Mouse (Mus musculus) midbrain, postnatal 0 days (tissue): ENCODE results near the gene Ufsp2. TPM values are rescaled to one million over a fixed set of nuclear protein-coding genes. Genes with fewer than 3 reads are reported as not detected.
A peak's percentile ranks its signal among the peaks of the same experiment; 100 is the strongest.

Experiments
- ATAC-seq: fragments of 200-750 bp; cut with Nextera tagmentation; 2 replicates; pipeline ENCODE4 v1.8.0; 2017; ENCODE audit warnings: moderate number of reproducible peaks, mild to moderate bottlenecking, moderate TSS enrichment, moderate library complexity; ENCODE audit not compliant: low FRiP score
- DNase-seq: peaks from one replicate; pipeline ENCODE4 v3.0.0-alpha.2; 2015; ENCODE audit warnings: low spot score
- H3K27ac ChIP-seq: fragments of 300-500 bp; sonication (generic); 2 replicates; pipeline ENCODE4 v1.5.1; 2014; ENCODE audit warnings: low read depth, mild to moderate bottlenecking, low read length, mixed read lengths
- H3K27me3 ChIP-seq: fragments of 300-500 bp; sonication (generic); 2 replicates; pipeline ENCODE4 v1.6.1; 2014; ENCODE audit warnings: low read length, control low read depth, mixed read lengths; ENCODE audit not compliant: insufficient read depth
- H3K36me3 ChIP-seq: fragments of 300-500 bp; sonication (generic); 2 replicates; pipeline ENCODE4 v1.6.1; 2014; ENCODE audit warnings: low read length, control low read depth, mixed read lengths; ENCODE audit not compliant: insufficient read depth
- H3K4me1 ChIP-seq: fragments of 300-500 bp; sonication (generic); 2 replicates; pipeline ENCODE4 v1.6.1; 2014; ENCODE audit warnings: mild to moderate bottlenecking, control low read depth, antibody characterized with exemption, low read length, mixed read lengths; ENCODE audit not compliant: insufficient read depth
- H3K4me2 ChIP-seq: fragments of 300-500 bp; sonication (generic); 2 replicates; pipeline ENCODE4 v1.6.1; 2014; ENCODE audit warnings: low read depth, mild to moderate bottlenecking, low read length, mixed read lengths; ENCODE audit not compliant: poor library complexity, severe bottlenecking
- H3K4me3 ChIP-seq: fragments of 300-500 bp; sonication (generic); 2 replicates; pipeline ENCODE4 v1.5.1; 2014; ENCODE audit warnings: low read depth, mild to moderate bottlenecking, low read length, moderate library complexity
- H3K9ac ChIP-seq: fragments of 300-500 bp; sonication (generic); replicated peaks from 2 replicates; pipeline ENCODE4 v1.6.1; 2014; ENCODE audit warnings: mild to moderate bottlenecking, low read length, moderate library complexity, mixed read lengths; ENCODE audit not compliant: poor library complexity, severe bottlenecking
- H3K9me3 ChIP-seq: fragments of 300-500 bp; sonication (generic); 2 replicates; pipeline ENCODE4 v1.6.1; 2016; ENCODE audit warnings: low read length, control low read depth
- CTCF ChIP-seq: IDR thresholded peaks from 2 replicates; pipeline ENCODE4 v1.5.1; 2016; ENCODE audit warnings: antibody characterized with exemption, mild to moderate bottlenecking
- WGBS: fragments of 180-500 bp; shearing (Covaris S2); extraction: QIAGEN DNeasy Blood & Tissue Kit; methylation state at CpG from one replicate; pipeline ENCODE4 v1.1.7; 2014; 5-methylcytosine and 5-hydroxymethylcytosine counted together
- polyA plus RNA-seq: library from polyadenylated mRNA; unstranded; fragments of >200 nt; fragmentation: Nextera tagmentation; extraction: Ambion mirVana; gene quantifications from 2 replicates; pipeline ENCODE4 v1.2.1, GENCODE M21; 2015
- total RNA-seq: library from RNA; depleted of rRNA; stranded (reverse); fragments of >200 nt; gene quantifications from 2 replicates; pipeline ENCODE4 v1.2.3, GENCODE M21; 2014; rRNA removed

The Ufsp2 gene
- total RNA-seq (26.9 and 44.6 TPM in 2 replicates), polyA plus RNA-seq (51.9 and 56.9 TPM in 2 replicates)

DNA sequence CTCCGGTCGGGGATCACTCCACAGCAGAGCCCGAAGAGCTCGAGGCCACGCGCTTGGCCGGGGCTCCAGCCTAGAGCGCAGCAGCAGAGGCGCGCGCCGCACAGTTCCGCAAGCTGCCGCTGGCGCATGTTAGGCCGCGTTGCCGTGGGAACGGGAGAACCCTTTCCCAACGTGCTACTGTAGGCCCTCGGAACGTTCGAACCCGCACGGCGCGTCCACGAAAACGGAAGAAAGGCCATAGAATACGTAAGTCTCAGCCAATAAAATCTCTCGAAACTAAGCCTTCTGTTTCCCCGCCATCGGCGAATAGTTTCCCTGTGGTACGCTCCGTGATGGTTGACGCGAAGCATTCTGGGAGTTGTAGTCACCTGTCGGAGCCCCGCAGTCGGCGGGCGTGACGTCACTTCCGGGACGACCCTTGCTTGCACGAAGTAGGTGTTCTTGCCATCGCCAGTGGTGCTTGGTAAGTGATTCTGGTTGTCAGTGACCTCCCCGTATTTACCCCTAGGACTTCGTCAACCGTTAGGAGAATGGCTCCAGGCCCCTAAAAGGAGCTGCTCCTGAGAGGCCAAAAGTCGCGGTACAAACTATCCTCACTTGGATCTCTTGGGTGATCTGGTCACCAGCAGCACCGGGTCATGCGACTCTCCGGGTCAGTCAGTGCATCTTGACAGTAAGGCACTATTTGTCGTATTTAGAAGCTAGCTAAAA is at the start of gene Ufsp2, which contains the start of gene 1700029J07Rik:
TSS of gene Ufsp2 (plus strand) at position 403 of the 711 bp plus-strand sequence.
TSS of gene 1700029J07Rik (minus strand) at position 127 of the 711 bp plus-strand sequence.
- under 1% methylated on average over 57 of the region's 57 CpGs for WGBS
- Histone ChIP-seq H3K27ac (peak within 1 kb of the TSS; percentile 48), H3K9ac (peak within 1 kb of the TSS; percentile 57), H3K36me3 (no peaks in the 10 kb centered on the region; the same call in 1 of the 2 replicates), H3K27me3 (no peaks in the 10 kb centered on the region), H3K4me1 (peaks cover 7% of the 10 kb centered on the region), H3K4me3 (peak within 1 kb of the TSS; percentile 56), H3K4me2 (peak within 1 kb of the TSS; percentile 64), H3K9me3 (0 out of 2 replicates have a peak, but pooled peaks cover 4% of the 10 kb centered on the region)
- DNase-seq (peak; percentile 99), ATAC-seq (peak; percentile 98)
- peak; percentile 58 for TF ChIP-seq CTCF

DNA sequence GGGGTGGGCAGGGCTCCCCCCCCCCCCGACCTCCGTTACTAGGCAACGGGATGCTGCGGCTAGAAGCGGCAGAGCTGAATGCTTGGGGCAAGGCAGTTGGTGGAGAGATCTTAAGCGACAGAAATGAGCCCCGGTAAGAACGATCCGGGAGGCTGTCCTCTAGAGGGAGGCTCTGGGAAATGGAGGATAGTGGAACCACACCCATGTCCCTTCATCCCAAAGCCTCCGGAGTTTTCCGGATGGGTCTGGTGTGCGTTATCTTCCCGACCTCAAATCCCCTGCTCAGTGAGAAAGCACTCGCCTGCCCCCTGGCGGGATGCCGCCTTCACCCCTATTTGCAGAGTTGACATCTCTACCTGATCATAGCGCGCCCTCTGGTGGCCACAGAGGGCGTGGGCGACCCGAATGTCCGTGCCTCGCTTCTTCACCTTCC is 40.7 kb upstream of the Ufsp2 start, which contains the start of gene Ccdc110:
TSS of gene Ccdc110 (plus strand) at position 38 of the 433 bp plus-strand sequence.
- H3K4me1 ChIP-seq: no peaks in the 10 kb centered on the region
- DNase-seq (peak; percentile 95), ATAC-seq (peak; percentile 92)
- peaks cover 4% of the 10 kb centered on the region; the same call in 1 of the 2 replicates for H3K27me3 ChIP-seq
- H3K9ac ChIP-seq: 0 out of 2 replicates have a peak within 1 kb of the TSS, but pooled peaks have one; percentile 13
- peak within 1 kb of the TSS; percentile 50 for H3K4me2 ChIP-seq
- peak; percentile 100 for TF ChIP-seq CTCF
- no peaks in the 10 kb centered on the region for H3K36me3 ChIP-seq
- no peak within 1 kb of the TSS for H3K27ac ChIP-seq
- 2% methylated on average over 23 of the region's 23 CpGs for WGBS
- no peaks in the 10 kb centered on the region for H3K9me3 ChIP-seq
- H3K4me3 ChIP-seq: peak within 1 kb of the TSS; percentile 37

DNA sequence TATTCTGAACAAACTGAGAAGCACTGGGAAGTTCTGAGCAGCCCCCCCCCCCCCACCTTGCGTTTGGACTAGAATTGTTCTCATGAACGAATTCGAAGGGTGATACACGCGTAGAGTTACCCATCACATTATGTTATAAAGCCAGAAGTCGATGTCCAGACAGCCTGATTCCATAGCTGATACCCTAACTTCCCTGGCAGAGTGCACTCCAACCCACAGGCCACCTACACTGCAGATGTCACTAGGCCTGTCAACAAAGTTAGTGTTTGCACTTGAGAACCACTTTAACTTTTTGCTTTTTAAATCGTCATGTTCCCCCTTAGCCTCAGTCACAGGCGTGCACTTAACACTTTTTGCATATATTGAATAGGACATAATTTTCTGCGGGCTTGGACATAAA is 38.3 kb upstream of the Ufsp2 start:
- no peaks in the 10 kb centered on the region for H3K36me3 ChIP-seq
- TF ChIP-seq CTCF: no peak
- no peak overlapping the region for H3K4me2 ChIP-seq
- H3K27me3 ChIP-seq: peaks cover 4% of the 10 kb centered on the region; the same call in 1 of the 2 replicates
- H3K4me3 ChIP-seq: no peak overlapping the region
- no peaks in the 10 kb centered on the region for H3K9me3 ChIP-seq
- no peaks in the 10 kb centered on the region for H3K4me1 ChIP-seq
- H3K9ac ChIP-seq: no peak overlapping the region
- WGBS: 92% methylated on average over 9 of the region's 9 CpGs
- ATAC-seq (no peak), DNase-seq (no peak)
- H3K27ac ChIP-seq: no peak overlapping the region

DNA sequence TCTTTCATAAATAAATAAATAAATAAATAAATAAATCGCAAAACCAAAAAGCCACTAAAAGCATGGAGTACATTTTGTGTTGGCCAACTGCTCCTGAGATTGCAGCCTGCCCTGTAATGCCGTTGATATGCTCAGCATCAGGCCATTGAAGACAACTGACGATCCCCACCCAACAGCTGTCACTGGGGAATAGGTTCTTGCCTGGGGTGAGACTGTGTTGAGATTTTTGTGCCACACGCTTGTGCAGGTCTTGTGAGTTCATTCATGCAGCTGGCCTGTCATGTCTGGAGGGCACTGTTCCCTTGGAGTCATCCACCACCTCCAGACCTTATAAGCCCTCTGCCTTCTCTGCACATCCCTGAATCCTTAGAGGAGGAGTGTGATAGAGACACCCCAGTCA is 29.0 kb upstream of the Ufsp2 start:
- 91% methylated on average over 4 of the region's 4 CpGs for WGBS
- no peak for TF ChIP-seq CTCF

DNA sequence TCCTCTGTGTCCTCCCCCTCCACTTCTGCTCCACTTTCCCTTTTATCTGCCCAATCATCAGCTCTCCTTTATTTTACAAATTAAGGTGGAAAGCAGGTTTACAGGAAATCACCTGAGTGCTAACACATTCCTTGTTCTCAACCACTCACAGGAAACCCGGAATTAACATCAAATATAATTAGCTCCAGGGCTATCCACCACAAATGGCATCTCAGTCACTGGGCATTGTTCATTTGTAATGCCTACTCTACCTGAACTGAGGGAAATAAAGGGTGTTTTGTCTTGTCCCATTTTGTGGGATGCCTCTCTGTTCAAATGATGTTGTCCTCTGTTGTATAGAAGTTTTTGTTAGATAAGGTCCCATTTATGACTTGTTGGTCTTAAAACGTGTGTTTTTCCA is 24.7 kb upstream of the Ufsp2 start:
- H3K4me3 ChIP-seq: no peak overlapping the region
- H3K9me3 ChIP-seq: no peaks in the 10 kb centered on the region
- no peak overlapping the region for H3K9ac ChIP-seq
- H3K4me1 ChIP-seq: no peaks in the 10 kb centered on the region
- TF ChIP-seq CTCF: no peak
- H3K27me3 ChIP-seq: no peaks in the 10 kb centered on the region
- no peak overlapping the region for H3K27ac ChIP-seq
- 61% methylated on average over 2 of the region's 2 CpGs for WGBS
- H3K4me2 ChIP-seq: no peak overlapping the region
- no peak for DNase-seq
- ATAC-seq: no peak
- H3K36me3 ChIP-seq: no peaks in the 10 kb centered on the region

More for the DNA sequence above, 29.0 kb upstream of the Ufsp2 start:
- Histone ChIP-seq H3K27ac (no peak overlapping the region), H3K4me3 (no peak overlapping the region), H3K27me3 (no peaks in the 10 kb centered on the region), H3K9me3 (no peaks in the 10 kb centered on the region), H3K4me2 (no peak overlapping the region), H3K4me1 (no peaks in the 10 kb centered on the region), H3K36me3 (no peaks in the 10 kb centered on the region), H3K9ac (no peak overlapping the region)
- ATAC-seq (no peak), DNase-seq (no peak)

DNA sequence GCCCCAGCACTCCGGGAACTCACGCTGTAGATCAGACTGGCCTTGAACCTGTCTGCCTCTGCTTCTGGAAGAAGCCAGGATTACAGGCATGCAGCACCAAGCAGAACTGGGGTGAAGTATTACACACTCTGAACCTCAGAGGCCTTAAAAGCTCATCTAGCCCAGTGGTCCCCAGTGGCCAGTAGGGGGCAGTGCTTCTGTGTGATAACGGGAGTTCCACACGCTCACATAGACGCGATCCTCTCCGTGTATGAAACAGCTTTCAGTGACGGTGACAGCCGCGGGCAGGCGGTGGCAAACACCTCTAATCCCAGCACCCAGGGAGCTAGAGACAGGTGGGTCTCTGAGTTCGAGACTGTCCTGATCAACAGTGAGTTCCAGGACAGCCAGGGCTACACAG is 4.4 kb upstream of the Ufsp2 start:
- TF ChIP-seq CTCF: peak; percentile 18; the same call in 1 of the 2 replicates
- WGBS: 93% methylated on average over 12 of the region's 12 CpGs
- ATAC-seq: no peak
- no peak overlapping the region for H3K4me2 ChIP-seq
- H3K9ac ChIP-seq: no peak overlapping the region
- no peaks in the 10 kb centered on the region for H3K27me3 ChIP-seq
- no peaks in the 10 kb centered on the region; the same call in 1 of the 2 replicates for H3K36me3 ChIP-seq
- H3K27ac ChIP-seq: no peak overlapping the region
- H3K4me3 ChIP-seq: no peak overlapping the region
- DNase-seq: no peak
- 0 out of 2 replicates have a peak, but pooled peaks cover 4% of the 10 kb centered on the region for H3K9me3 ChIP-seq
- H3K4me1 ChIP-seq: peaks cover 3% of the 10 kb centered on the region
